Mouse (Mus musculus): ENCODE measurements at regions not wholly inside any gene's neighbourhood (a gene's known extent, or its start where the extent isn't known, plus 50 kb on each side); places are given as distances from the start of the nearest gene placed in this dataset.

- no peaks in the 10 kb centered on the region for H3K9me3 ChIP-seq
- H3K4me1 ChIP-seq: no peaks in the 10 kb centered on the region
- no peak overlapping the region for H3K27ac ChIP-seq (replicated peaks)
- no peaks in the 10 kb centered on the region for H3K27me3 ChIP-seq (replicated peaks)
- H3K4me2 ChIP-seq: no peak overlapping the region
- no peaks in the 10 kb centered on the region for H3K36me3 ChIP-seq
- ATAC-seq (ENCODE audit: extremely low read depth, insufficient number of reproducible peaks, low FRiP score, low TSS enrichment): no peak
- H3K4me3 ChIP-seq: no peak overlapping the region
- H3K9ac ChIP-seq: no peak overlapping the region
- 69% methylated on average over 5 of the region's 5 CpGs for WGBS
Measured at GRCm38 (mm10) chr6:24262578-24262977, 94.7 kb upstream of the Slc13a1 start.

GRCm38 (mm10) chr6:24245591-24245990, 77.7 kb upstream of the Slc13a1 start:
- 76% methylated on average over 1 of the region's 1 CpGs for WGBS
- Histone ChIP-seq H3K27ac (replicated peaks) (no peak overlapping the region), H3K4me2 (no peak overlapping the region), H3K4me3 (no peak overlapping the region), H3K9ac (no peak overlapping the region), H3K4me1 (no peaks in the 10 kb centered on the region), H3K36me3 (no peaks in the 10 kb centered on the region), H3K9me3 (no peaks in the 10 kb centered on the region), H3K27me3 (replicated peaks) (no peaks in the 10 kb centered on the region)
- ATAC-seq (ENCODE audit: extremely low read depth, insufficient number of reproducible peaks, low FRiP score, low TSS enrichment): no peak

- Histone ChIP-seq H3K9me3 (no peaks in the 10 kb centered on the region), H3K4me2 (no peak overlapping the region), H3K36me3 (no peaks in the 10 kb centered on the region), H3K27ac (replicated peaks) (no peak overlapping the region), H3K4me1 (no peaks in the 10 kb centered on the region), H3K27me3 (replicated peaks) (no peaks in the 10 kb centered on the region), H3K9ac (no peak overlapping the region), H3K4me3 (no peak overlapping the region)
- no peak for ATAC-seq (ENCODE audit: extremely low read depth, insufficient number of reproducible peaks, low FRiP score, low TSS enrichment)
- WGBS: 50% methylated on average over 1 of the region's 1 CpGs
Measured at GRCm38 (mm10) chr6:24238541-24238940, 70.6 kb upstream of the Slc13a1 start.

GRCm38 (mm10) chr6:24238054-24238453, 70.2 kb upstream of the Slc13a1 start:
- H3K4me3 ChIP-seq: no peak overlapping the region
- H3K9me3 ChIP-seq: no peaks in the 10 kb centered on the region
- no peak overlapping the region for H3K9ac ChIP-seq
- H3K36me3 ChIP-seq: no peaks in the 10 kb centered on the region
- H3K27ac ChIP-seq (replicated peaks): no peak overlapping the region
- ATAC-seq (ENCODE audit: extremely low read depth, insufficient number of reproducible peaks, low FRiP score, low TSS enrichment): no peak
- H3K4me1 ChIP-seq: no peaks in the 10 kb centered on the region
- WGBS: 74% methylated on average over 2 of the region's 2 CpGs
- H3K27me3 ChIP-seq (replicated peaks): no peaks in the 10 kb centered on the region
- no peak overlapping the region for H3K4me2 ChIP-seq

- 55% methylated on average over 2 of the region's 2 CpGs for WGBS
- Histone ChIP-seq H3K9me3 (no peaks in the 10 kb centered on the region), H3K9ac (no peak overlapping the region), H3K27ac (replicated peaks) (no peak overlapping the region), H3K27me3 (replicated peaks) (no peaks in the 10 kb centered on the region), H3K4me3 (no peak overlapping the region), H3K4me1 (no peaks in the 10 kb centered on the region), H3K36me3 (no peaks in the 10 kb centered on the region), H3K4me2 (no peak overlapping the region)
- no peak for ATAC-seq (ENCODE audit: extremely low read depth, insufficient number of reproducible peaks, low FRiP score, low TSS enrichment)
Measured at GRCm38 (mm10) chr6:24233626-24234025, 65.7 kb upstream of the Slc13a1 start.

- WGBS: 44% methylated on average over 1 of the region's 1 CpGs
- Histone ChIP-seq H3K4me3 (no peak overlapping the region), H3K4me2 (no peak overlapping the region), H3K27me3 (replicated peaks) (no peaks in the 10 kb centered on the region), H3K27ac (replicated peaks) (no peak overlapping the region), H3K9ac (no peak overlapping the region), H3K4me1 (no peaks in the 10 kb centered on the region), H3K36me3 (no peaks in the 10 kb centered on the region), H3K9me3 (no peaks in the 10 kb centered on the region)
- ATAC-seq (ENCODE audit: extremely low read depth, insufficient number of reproducible peaks, low FRiP score, low TSS enrichment): no peak
Measured at GRCm38 (mm10) chr6:24220589-24220988, 52.7 kb upstream of the Slc13a1 start.

- no peaks in the 10 kb centered on the region for H3K27me3 ChIP-seq (replicated peaks)
- no peak overlapping the region for H3K4me3 ChIP-seq
- H3K4me2 ChIP-seq: no peak overlapping the region
- no peak overlapping the region for H3K27ac ChIP-seq (replicated peaks)
- 63% methylated on average over 3 of the region's 3 CpGs for WGBS
- H3K36me3 ChIP-seq: no peaks in the 10 kb centered on the region
- no peaks in the 10 kb centered on the region for H3K9me3 ChIP-seq
- no peak overlapping the region for H3K9ac ChIP-seq
- no peaks in the 10 kb centered on the region for H3K4me1 ChIP-seq
- ATAC-seq (ENCODE audit: extremely low read depth, insufficient number of reproducible peaks, low FRiP score, low TSS enrichment): no peak
Measured at GRCm38 (mm10) chr6:24219882-24220522, 52.1 kb upstream of the Slc13a1 start.

Measured in heart, embryonic 13.5 days (tissue).